Mouse (Mus musculus) left cerebral cortex, postnatal 10 days (tissue): Measurements from ENCODE around the gene Ces3b. TPM values are rescaled to one million over a fixed set of nuclear protein-coding genes. Genes with fewer than 3 reads are reported as not detected.

Source experiments
- DNase-seq, 2 experiments: peaks; one replicate each; pipeline ENCODE4 v3.0.0; 2021 to 2022; ENCODE audit warnings: low spot score in 2 of 2, mixed read lengths in 1 of 2; ENCODE audit errors: extremely low spot score in 1 of 2
- intact Hi-C: fragments of 180-260 bp; cut with DNase I; formaldehyde crosslinking; loops from one replicate; pipeline ENCODE4 v1.15.1; 2025
- total RNA-seq, 2 experiments: library from RNA; stranded (reverse); gene quantifications; 2 replicates each; pipeline ENCODE4 v1.2.3; 2021

Gene Ces3b
- total RNA-seq, 2 experiments from 2014 or later, result not detected

- intact Hi-C loops, result no loop called here
- DNase-seq, result no peak
These were observed 48.0 kb downstream of the Ces3b start, which contains the start of gene Ces4a for GRCm38 (mm10) chr8:105131509-105131908. TSS of gene Ces4a (plus strand) at chr8:105131800.

- DNase-seq, result peak in 1 of 2 experiments; percentile 64
- intact Hi-C loops, result loop anchor here (5.0 kb wide), 1 partner anchor 79 kb away; no protein-coding TSS in a partner anchor
These were observed 54.9 kb downstream of the Ces3b start for GRCm38 (mm10) chr8:105138423-105138822.

GRCm38 (mm10) chr8:105142395-105142794 is 58.8 kb downstream of the Ces3b start:
- intact Hi-C loops, result no loop called here
- no peak for DNase-seq

Other genes with a start within 250 kb of the Ces3b start
- not detected for gene Ces2c, start 236.7 kb upstream of the Ces3b start, total RNA-seq
- gene Ces2e, start 157.5 kb upstream of the Ces3b start, total RNA-seq, result under 1 TPM in 1 of 2 experiments, not detected in 1; 0.16 TPM
- gene Ces2f, start 136.4 kb upstream of the Ces3b start, total RNA-seq, result not detected
- gene Ces2g, start 122.0 kb upstream of the Ces3b start, total RNA-seq, result under 1 TPM; 0.20 to 0.39 TPM
- gene Ces2h, start 82.9 kb upstream of the Ces3b start, total RNA-seq, result not detected
- not detected for gene Ces3a, start 35.2 kb upstream of the Ces3b start, total RNA-seq
- gene Ces4a, start 48.0 kb downstream of the Ces3b start, total RNA-seq, result not detected
- 10 to 100 TPM; 20.9 to 23.0 TPM for gene Cbfb, start 86.9 kb downstream of the Ces3b start, total RNA-seq
- 10 to 100 TPM; 27.5 to 28.0 TPM for gene D230025D16Rik, start 141.4 kb downstream of the Ces3b start, total RNA-seq
- gene B3gnt9, start 171.4 kb downstream of the Ces3b start, total RNA-seq, result 1 to 10 TPM; 3.0 to 3.8 TPM
- 1 to 10 TPM; 5.5 to 5.8 TPM for gene Tradd, start 180.9 kb downstream of the Ces3b start, total RNA-seq
- under 1 TPM; 0.58 to 0.61 TPM for gene Fbxl8, start 180.9 kb downstream of the Ces3b start, total RNA-seq
- gene Hsf4, start 186.0 kb downstream of the Ces3b start, total RNA-seq, result under 1 TPM; 0.34 to 0.75 TPM
- 1 to 10 TPM; 3.2 to 3.5 TPM for gene Nol3, start 192.4 kb downstream of the Ces3b start, total RNA-seq
- 10 to 100 TPM; 68.2 to 82.2 TPM for gene 4931428F04Rik, start 206.1 kb downstream of the Ces3b start, total RNA-seq
- 1 to 10 TPM; 4.2 to 4.3 TPM for gene Exoc3l, start 212.3 kb downstream of the Ces3b start, total RNA-seq
- 10 to 100 TPM; 29.6 to 30.2 TPM for gene E2f4, start 213.9 kb downstream of the Ces3b start, total RNA-seq
- gene Elmo3, start 221.8 kb downstream of the Ces3b start, total RNA-seq, result under 1 TPM; 0.41 to 0.83 TPM
- gene Lrrc29, start 242.5 kb downstream of the Ces3b start, total RNA-seq, result 1 to 10 TPM; 5.4 to 5.6 TPM
- 10 to 100 TPM; 47.4 to 47.9 TPM for gene Tmem208, start 242.6 kb downstream of the Ces3b start, total RNA-seq